Mouse (Mus musculus): ENCODE data around the gene Foxc1. TPM values are rescaled to one million over a fixed set of nuclear protein-coding genes. Genes with fewer than 3 reads are reported as not detected.

Foxc1 gene
- 10 to 100 TPM in 1 of 2 experiments, 1 to 10 TPM in 1; 2.3 to 24.7 TPM for polyA plus RNA-seq (2012; fragmentation: generic; extraction: Trizol)

GRCm38 (mm10) chr13:31806428-31806832 lies at the start of gene Foxc1:
Gene Foxc1, plus strand, starts transcription at chr13:31806633.

Other genes starting within 250 kb of the Foxc1 start
- gene A530084C06Rik, start 247.3 kb upstream of the Foxc1 start, polyA plus RNA-seq (2012; fragmentation: generic; extraction: Trizol): under 1 TPM; 0.47 to 0.74 TPM
- gene Foxf2, start 180.8 kb upstream of the Foxc1 start, polyA plus RNA-seq (2012; fragmentation: generic; extraction: Trizol): 1 to 10 TPM; 4.0 to 8.4 TPM

Data from C3H10T1/2 (cell line).